Mouse (Mus musculus) cerebellum, adult 11 months (tissue): ENCODE results near the gene Rasgrf1.

ENCODE experiments used
- DNase-seq: peaks from one replicate; pipeline ENCODE4 v3.0.0; 2022

Gene Rasgrf1

DNA sequence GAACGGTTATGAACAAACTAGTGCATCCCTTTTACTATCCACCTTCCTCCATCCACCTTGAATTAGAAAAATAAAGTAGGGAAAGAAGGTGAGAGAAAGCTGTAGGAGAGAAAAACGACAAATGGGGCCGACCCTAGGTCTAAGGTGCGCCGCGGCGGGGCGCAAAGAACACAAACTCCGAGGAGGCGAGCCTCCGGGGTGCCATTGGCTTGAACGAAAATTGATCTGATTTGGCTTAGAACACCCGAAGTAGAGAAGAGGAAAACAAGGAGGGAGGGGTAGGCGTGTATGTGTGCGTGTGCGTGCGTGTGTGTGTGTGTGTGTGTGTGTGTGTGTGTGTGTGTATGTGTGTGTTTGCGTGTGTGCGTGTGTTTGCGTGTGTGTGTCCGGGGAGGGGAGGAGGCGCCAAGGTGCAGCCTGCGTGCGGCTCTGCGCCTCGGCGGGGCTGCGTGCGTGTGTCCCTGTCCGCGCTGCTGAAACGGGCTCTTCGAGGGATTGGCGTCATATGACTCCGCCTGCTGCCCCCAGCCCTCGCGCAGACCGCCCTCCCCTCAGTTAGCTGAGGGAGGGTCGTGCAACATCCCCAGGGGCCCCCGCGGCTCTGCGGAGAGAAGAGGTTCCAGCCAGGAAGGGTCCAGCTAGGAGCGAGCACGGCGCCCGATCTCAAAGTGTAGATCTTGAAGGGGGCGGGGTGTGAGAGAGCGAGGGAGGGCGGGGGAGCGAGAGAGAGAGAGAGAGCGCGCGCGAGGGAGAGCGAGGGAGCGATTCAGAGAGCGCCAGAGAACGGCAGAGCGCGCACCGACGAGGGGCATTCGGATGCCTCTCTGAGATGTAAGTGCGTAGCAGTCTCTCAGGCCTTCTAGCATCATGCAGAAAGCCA lies at the start of gene Rasgrf1:
Gene Rasgrf1, plus strand, starts transcription at position 778 of the 880 bp plus-strand sequence.
- DNase-seq, result peak; percentile 58

DNA sequence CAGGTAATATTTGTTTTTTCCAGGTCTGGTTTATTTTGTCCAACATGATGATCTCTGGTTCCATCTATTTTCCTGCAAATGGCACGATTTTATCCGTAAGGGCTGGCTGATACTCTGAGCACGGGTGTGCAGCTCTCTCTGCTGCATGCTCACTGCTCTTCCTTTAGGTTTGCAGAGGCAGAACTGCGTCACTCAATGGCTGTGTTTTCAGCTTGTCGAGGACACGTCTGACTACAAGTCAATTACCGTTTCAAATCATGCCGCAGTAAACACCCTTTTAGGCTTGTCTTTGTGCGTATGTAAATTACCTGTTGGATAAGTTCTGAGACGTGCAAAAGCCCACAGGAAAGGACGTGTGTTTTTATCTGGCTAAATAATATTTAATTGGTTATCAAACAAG lies 49.6 kb upstream of the Rasgrf1 start:
- no peak for DNase-seq

GRCm38 (mm10) chr9:89860584-89860983 lies 49.1 kb upstream of the Rasgrf1 start:
- no peak for DNase-seq

DNA sequence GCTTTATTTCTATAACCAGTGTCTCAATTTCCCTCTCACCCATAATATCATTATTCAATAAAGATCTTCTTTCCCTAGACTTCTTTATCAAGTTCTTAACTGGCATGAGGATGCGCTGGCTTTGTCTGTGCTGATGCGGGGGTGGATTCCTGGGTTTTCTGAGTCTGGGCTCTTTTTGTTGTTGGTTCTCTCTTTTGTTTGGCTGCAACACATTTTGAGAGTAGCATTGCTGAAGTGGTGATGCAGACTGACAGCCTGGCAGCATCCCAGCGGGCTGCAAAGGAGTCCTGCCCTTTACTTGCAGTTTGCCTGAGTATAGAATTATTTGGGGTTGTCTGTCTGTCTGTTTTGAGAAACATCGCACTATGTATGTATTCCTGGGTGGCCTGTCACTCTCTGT lies 42.6 kb upstream of the Rasgrf1 start:
- DNase-seq, result no peak

DNA sequence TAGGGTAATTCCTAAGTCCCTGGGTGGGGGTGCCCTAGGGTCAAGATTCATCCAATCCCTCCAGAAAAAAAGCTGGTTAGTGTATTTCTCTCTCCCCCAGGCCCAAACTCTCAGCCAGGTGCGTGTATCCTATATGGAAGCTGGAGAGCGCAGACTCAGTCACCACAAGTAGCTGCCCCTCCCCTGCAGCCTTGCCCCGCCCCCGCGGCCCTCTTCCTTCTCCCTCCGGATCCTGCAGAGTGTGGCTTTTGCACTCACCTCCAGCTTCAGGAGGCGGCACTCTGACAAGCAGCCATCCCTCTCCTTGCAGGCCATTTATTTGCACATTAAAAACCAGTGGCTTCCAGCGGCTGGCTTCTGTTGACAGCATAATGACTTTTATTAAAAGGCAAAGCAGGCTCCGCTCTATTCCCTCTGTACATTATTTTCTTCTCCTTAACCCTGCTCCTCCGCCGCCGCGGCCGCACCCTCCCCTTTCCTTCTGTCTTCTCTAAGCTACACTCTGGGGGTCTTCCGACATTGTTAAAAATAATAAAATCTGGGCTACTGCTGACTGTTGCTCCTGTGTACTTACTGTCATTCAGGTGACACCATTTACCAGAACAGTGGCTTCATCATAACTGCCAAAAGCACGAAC lies 41.5 kb upstream of the Rasgrf1 start:
- DNase-seq, result no peak

GRCm38 (mm10) chr9:89869594-89869993 lies 40.1 kb upstream of the Rasgrf1 start:
- no peak for DNase-seq

- no peak for DNase-seq
These were observed 39.1 kb upstream of the Rasgrf1 start for GRCm38 (mm10) chr9:89870531-89871150.

GRCm38 (mm10) chr9:89872137-89872536 lies 37.6 kb upstream of the Rasgrf1 start:
- no peak for DNase-seq

DNA sequence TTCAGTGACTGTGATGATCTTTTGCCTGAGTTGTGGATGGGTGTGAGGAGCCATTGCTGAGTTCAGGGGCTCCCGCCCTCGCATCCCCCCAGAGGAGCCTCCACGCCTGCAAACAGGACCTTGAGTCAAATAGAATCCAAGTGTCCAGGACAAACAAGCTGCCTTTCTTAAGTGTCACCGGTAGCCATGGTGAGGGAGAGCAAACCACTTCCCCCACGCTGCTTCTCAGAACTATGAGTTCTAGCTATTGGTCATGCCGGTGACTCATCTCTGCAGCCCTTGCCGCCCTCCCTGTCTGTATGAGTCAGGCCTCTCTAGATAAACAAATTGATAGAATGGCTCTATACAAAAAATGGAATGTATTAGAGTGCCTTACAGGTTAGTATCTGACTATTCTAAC lies 35.3 kb upstream of the Rasgrf1 start:
- no peak for DNase-seq

GRCm38 (mm10) chr9:89875551-89875950 lies 34.2 kb upstream of the Rasgrf1 start:
- DNase-seq, result no peak

- DNase-seq, result no peak
These were observed 31.2 kb upstream of the Rasgrf1 start for GRCm38 (mm10) chr9:89878471-89879020.

- no peak for DNase-seq
These were observed 30.1 kb upstream of the Rasgrf1 start for GRCm38 (mm10) chr9:89879574-89879973.

DNA sequence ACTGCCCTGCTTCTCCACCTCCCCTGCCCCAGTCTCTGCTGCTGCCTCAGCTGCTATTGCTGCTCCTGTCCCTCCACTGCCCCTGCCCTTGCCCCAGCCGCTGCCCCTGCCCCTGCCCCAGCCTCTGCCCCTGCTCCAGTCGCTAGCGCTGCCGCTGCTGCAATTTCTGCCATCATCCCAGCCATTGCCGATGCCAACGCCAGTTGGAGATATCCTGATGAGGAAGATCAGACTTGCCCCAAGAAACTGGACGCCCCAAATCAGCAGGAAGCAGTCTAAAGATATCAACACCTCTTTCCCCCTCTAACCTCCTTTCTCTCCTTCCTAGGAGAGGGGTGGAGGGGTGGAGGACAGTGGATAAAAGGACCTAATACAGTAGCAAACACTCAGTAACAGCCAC lies 28.2 kb upstream of the Rasgrf1 start:
- DNase-seq, result no peak

DNA sequence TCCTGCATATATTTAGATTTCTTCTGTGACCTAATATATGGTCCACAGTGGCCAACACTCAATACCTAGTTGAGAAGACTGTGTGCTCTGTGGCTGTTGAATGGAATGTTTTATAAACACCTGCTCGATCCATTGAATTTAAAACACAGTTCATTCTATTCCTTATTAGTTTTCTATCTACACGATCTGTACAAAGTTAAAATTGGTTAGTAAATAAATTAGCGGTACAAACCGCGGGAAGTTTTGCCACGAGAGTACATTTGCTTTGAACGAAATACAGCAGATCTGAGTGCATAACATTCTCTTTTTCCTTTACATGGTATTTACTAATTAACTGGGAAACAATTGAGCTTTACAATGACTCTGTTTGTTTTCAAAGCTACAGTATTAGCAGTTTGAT lies 27.1 kb upstream of the Rasgrf1 start:
- no peak for DNase-seq

- peak; percentile 71 for DNase-seq
These were observed 23.9 kb upstream of the Rasgrf1 start for GRCm38 (mm10) chr9:89885701-89886218.

- DNase-seq, result no peak
These were observed 18.0 kb upstream of the Rasgrf1 start for GRCm38 (mm10) chr9:89891534-89892293.

DNA sequence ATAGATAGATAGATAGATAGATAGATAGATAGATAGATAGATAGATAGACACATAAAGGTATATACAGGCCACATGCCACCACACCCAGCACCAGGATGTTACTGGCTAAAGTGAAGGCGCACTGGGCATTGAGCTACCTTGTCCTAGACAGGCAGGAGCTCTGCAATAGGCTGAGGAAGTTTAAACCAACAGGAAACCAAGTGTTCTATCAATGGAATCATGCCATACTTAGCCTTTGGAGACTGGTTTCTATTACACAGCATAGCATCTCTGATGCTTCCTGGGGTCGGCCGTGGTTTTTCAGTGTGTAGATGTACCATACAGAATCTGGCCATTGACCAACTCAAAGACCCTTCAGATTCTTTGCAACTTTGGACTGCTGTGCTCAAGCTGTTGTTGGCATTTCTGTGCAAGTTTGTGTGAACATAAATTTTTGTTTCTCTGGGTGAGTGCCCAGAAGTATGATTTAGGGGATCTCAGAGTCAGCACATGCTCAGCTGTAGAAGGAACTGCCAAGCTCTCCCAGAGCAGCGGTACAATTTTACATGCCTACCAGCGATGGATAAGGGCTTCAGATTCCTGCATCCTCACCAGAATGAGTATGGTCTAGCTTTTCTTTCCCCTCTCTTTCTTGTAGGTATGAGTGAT lies 17.0 kb upstream of the Rasgrf1 start:
- DNase-seq, result no peak

GRCm38 (mm10) chr9:89900111-89900824 lies 9.4 kb upstream of the Rasgrf1 start:
- no peak for DNase-seq

- no peak for DNase-seq
These were observed 8.5 kb upstream of the Rasgrf1 start for GRCm38 (mm10) chr9:89901184-89901583.

GRCm38 (mm10) chr9:89902813-89903212 lies 6.9 kb upstream of the Rasgrf1 start:
- no peak for DNase-seq

DNA sequence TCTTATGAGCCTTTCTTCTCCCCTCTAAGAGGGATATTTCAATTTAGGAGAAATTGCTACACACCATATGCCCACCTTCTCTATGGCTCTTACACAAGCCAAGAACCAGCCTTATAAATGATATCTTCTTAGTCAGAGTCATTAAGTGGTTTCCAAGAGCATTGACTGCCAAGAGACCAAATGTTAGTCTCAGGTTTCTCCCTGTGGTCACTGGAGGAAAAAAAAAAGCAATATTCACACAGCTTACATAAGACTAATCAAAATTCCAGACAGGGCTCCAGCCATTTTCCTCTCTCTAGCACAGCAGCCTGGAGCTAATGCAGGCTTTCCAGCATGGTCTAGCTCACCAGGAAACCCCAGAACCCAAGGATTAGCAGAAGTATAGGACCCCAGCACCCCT lies 3.1 kb upstream of the Rasgrf1 start:
- no peak for DNase-seq
